Mouse (Mus musculus): Measurements from ENCODE around the gene Tnfrsf23.

GRCm38 (mm10) chr7:143689946-143690345, 4.3 kb upstream of the Tnfrsf23 start:
- no peak for TF ChIP-seq CTCF (IDR thresholded peaks at IDR 0.05)
- no peak for TF ChIP-seq EP300 (IDR thresholded peaks at IDR 0.05)
